Mouse (Mus musculus): Measurements from ENCODE around the gene Ttc39b.

DNA sequence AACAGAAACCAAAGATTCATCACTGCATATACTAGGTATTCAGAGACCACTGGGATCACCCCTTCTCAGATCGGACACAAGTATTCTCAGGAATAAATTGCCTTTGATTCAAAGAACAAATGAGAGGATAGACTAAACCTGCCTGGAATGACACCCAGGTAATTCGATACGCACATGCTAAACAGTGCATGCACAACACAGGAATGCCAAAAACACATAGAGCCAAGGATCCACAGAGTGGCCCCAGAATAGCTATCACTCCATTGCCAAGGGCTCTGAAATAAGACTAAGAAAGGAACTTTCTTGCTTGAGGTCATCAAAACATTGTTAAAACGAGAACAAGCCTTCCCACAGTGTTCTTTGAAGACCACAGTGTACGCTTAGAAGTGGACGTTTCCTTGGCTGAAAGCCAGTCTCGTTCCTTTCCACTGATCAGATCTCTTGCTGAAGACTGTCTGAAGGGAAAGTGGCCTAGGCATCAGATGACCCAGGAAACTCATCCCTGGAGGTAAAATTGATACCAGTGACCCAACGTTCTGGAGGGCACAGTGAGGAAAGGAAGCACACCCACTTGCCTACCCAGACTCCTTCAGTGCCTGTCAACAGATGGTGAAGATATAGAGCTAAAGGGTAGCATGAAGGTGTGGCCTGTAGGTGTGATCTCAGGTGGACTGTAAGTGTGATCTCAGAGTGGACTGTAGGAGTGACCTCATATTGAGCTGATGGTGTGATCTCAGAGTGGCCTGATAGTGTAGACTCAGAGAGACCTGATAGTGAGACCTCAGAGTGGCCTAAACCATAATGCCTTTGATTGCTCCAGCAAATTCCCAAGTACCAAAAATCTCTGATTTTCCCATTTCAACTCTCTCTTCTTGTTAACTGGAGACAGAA, 141.6 kb downstream of the Ttc39b start:
- TF ChIP-seq CTCF (IDR thresholded peaks at IDR 0.05; ENCODE audit: low read depth, low read length) = no peak
- TF ChIP-seq TAL1 (conservative IDR thresholded peaks at IDR 0.05; ENCODE audit: low read depth, low read length) = no peak
- TF ChIP-seq GATA1 (IDR thresholded peaks at IDR 0.05; ENCODE audit: borderline replicate concordance, low read length) = no peak

Measured in G1E (cell line).